Mouse (Mus musculus) thymus, adult 2 months (tissue): Measurements from ENCODE around the gene Rpain. TPM values are rescaled to one million over a fixed set of nuclear protein-coding genes. Genes with fewer than 3 reads are reported as not detected.

Experiments used
- DNase-seq: peaks from one replicate; pipeline ENCODE4 v3.0.0; 2021
- H3K27ac ChIP-seq: fragments of 200-500 bp; 2 replicates; pipeline ENCODE4 v1.5.1; 2012; ENCODE audit warnings: low read length, control low read depth; ENCODE audit not compliant: control insufficient read depth, insufficient read depth
- H3K27me3 ChIP-seq: fragments of 200-500 bp; 2 replicates; pipeline ENCODE4 v1.6.1; 2012; ENCODE audit warnings: mild to moderate bottlenecking, low read length, moderate library complexity, mixed read lengths; ENCODE audit not compliant: control insufficient read depth, insufficient read depth
- H3K36me3 ChIP-seq: fragments of 200-500 bp; 2 replicates; pipeline ENCODE4 v1.6.1; 2012; ENCODE audit warnings: mild to moderate bottlenecking, low read length, moderate library complexity; ENCODE audit not compliant: control insufficient read depth, insufficient read depth
- H3K4me1 ChIP-seq: fragments of 200-500 bp; replicated peaks from 2 replicates; pipeline ENCODE4 v1.6.1; 2012; ENCODE audit warnings: low read length; ENCODE audit not compliant: control insufficient read depth, insufficient read depth
- H3K4me3 ChIP-seq: fragments of 200-500 bp; 2 replicates; pipeline ENCODE4 v1.5.1; 2012; ENCODE audit warnings: mild to moderate bottlenecking, low read length, control low read depth, moderate library complexity; ENCODE audit not compliant: control insufficient read depth, insufficient read depth
- CTCF ChIP-seq: fragments of 200-500 bp; IDR thresholded peaks from 2 replicates; pipeline ENCODE4 v1.5.1; 2012; ENCODE audit warnings: mild to moderate bottlenecking, control low read depth, low read length, moderate library complexity, borderline replicate concordance; ENCODE audit not compliant: control insufficient read depth, poor library complexity, insufficient read depth; ENCODE audit errors: extremely low read depth
- POLR2A ChIP-seq: fragments of 200-500 bp; IDR thresholded peaks from 2 replicates; pipeline ENCODE4 v1.6.1; 2012; ENCODE audit warnings: mild to moderate bottlenecking, low read length, control low read depth, moderate library complexity; ENCODE audit not compliant: control insufficient read depth, poor library complexity, insufficient read depth; ENCODE audit errors: extremely low read depth
- WGBS: fragments of 180-500 bp; shearing (Covaris S2); methylation state at CpG from one replicate; pipeline ENCODE4 v1.1.7; 2018; 5-methylcytosine and 5-hydroxymethylcytosine counted together
- polyA plus RNA-seq: library from polyadenylated mRNA; depleted of rRNA; stranded (reverse); fragments of >200 nt; gene quantifications from 2 replicates; pipeline ENCODE4 v1.2.3, GENCODE M21; 2012; rRNA removed

The Rpain gene
- 45.5 and 63.5 TPM in 2 replicates for polyA plus RNA-seq

GRCm38 (mm10) chr11:70969821-70970559 lies at the start of gene Rpain, which contains the start of gene Nup88:
Rpain (plus strand) TSS chr11:70970213.
Nup88 (minus strand) TSS chr11:70969973.
- Histone ChIP-seq H3K36me3 (peaks cover 15% of the 10 kb centered on the region), H3K27ac (peak within 1 kb of the TSS; percentile 55), H3K4me3 (peak within 1 kb of the TSS; percentile 86), H3K4me1 (peaks cover 4% of the 10 kb centered on the region), H3K27me3 (no peaks in the 10 kb centered on the region)
- WGBS: under 1% methylated on average over 43 of the region's 43 CpGs
- TF ChIP-seq POLR2A (peak; percentile 91), CTCF (peak; percentile 48; the same call in 1 of the 2 replicates)
- DNase-seq: peak; percentile 92

GRCm38 (mm10) chr11:70931461-70931860 lies 38.6 kb upstream of the Rpain start:
- 96% methylated on average over 5 of the region's 5 CpGs for WGBS
- Histone ChIP-seq H3K27me3 (no peaks in the 10 kb centered on the region), H3K4me3 (no peak overlapping the region), H3K4me1 (no peaks in the 10 kb centered on the region), H3K27ac (no peak overlapping the region), H3K36me3 (peaks cover 26% of the 10 kb centered on the region)
- no peak for TF ChIP-seq CTCF
- TF ChIP-seq POLR2A: no peak
- DNase-seq: no peak

- no peak overlapping the region for H3K4me3 ChIP-seq
- no peak for DNase-seq
- no peak overlapping the region for H3K27ac ChIP-seq
- 97% methylated on average over 7 of the region's 7 CpGs for WGBS
- H3K27me3 ChIP-seq: no peaks in the 10 kb centered on the region
- H3K4me1 ChIP-seq: no peaks in the 10 kb centered on the region
- H3K36me3 ChIP-seq: peaks cover 33% of the 10 kb centered on the region
- TF ChIP-seq POLR2A (no peak), CTCF (no peak)
These were observed 34.7 kb upstream of the Rpain start for GRCm38 (mm10) chr11:70935316-70935715.

GRCm38 (mm10) chr11:70942596-70942995 lies 27.4 kb upstream of the Rpain start:
- TF ChIP-seq CTCF: no peak
- no peak for TF ChIP-seq POLR2A
- H3K4me3 ChIP-seq: no peak overlapping the region
- no peaks in the 10 kb centered on the region for H3K27me3 ChIP-seq
- H3K36me3 ChIP-seq: peaks cover 60% of the 10 kb centered on the region
- WGBS: 97% methylated on average over 1 of the region's 1 CpGs
- DNase-seq: no peak
- H3K4me1 ChIP-seq: no peaks in the 10 kb centered on the region
- no peak overlapping the region for H3K27ac ChIP-seq

GRCm38 (mm10) chr11:70943651-70944050 lies 26.4 kb upstream of the Rpain start:
- H3K36me3 ChIP-seq: peaks cover 67% of the 10 kb centered on the region
- H3K27me3 ChIP-seq: no peaks in the 10 kb centered on the region
- no peak overlapping the region for H3K27ac ChIP-seq
- 95% methylated on average over 7 of the region's 7 CpGs for WGBS
- TF ChIP-seq POLR2A: no peak
- no peak for TF ChIP-seq CTCF
- DNase-seq: no peak
- H3K4me3 ChIP-seq: no peak overlapping the region
- H3K4me1 ChIP-seq: no peaks in the 10 kb centered on the region

- Histone ChIP-seq H3K27me3 (no peaks in the 10 kb centered on the region), H3K27ac (no peak overlapping the region), H3K36me3 (peaks cover 82% of the 10 kb centered on the region), H3K4me1 (no peaks in the 10 kb centered on the region), H3K4me3 (no peak overlapping the region)
- no peak for DNase-seq
- TF ChIP-seq CTCF: no peak
- no peak for TF ChIP-seq POLR2A
- 96% methylated on average over 4 of the region's 4 CpGs for whole genome bisulfite sequencing
These were observed 24.8 kb upstream of the Rpain start for GRCm38 (mm10) chr11:70944935-70945817.
